Mouse (Mus musculus) CH12.LX (cell line): Measurements from ENCODE around the gene Cntn1. TPM values are rescaled to one million over a fixed set of nuclear protein-coding genes. Genes with fewer than 3 reads are reported as not detected.

Source experiments
- DNase-seq: peaks from one replicate; pipeline ENCODE4 v3.0.0-alpha.2; 2013; ENCODE audit errors: extremely low read depth
- H3K27ac ChIP-seq: 2 replicates; pipeline ENCODE4 v1.5.1; 2012; ENCODE audit warnings: low read depth, mild to moderate bottlenecking, control low read depth, moderate library complexity; ENCODE audit not compliant: insufficient read depth
- H3K27me3 ChIP-seq: replicated peaks from 2 replicates; pipeline ENCODE3; 2012; ENCODE audit warnings: inconsistent platforms
- H3K36me3 ChIP-seq, 2 experiments: replicated peaks in 1 of 2; 2 replicates each; pipeline versions ENCODE3 to v1.6.1; 2012; ENCODE audit warnings: inconsistent platforms in 1 of 2, low read length in 1 of 2, mild to moderate bottlenecking in 1 of 2, mixed read lengths in 1 of 2, moderate library complexity in 1 of 2; ENCODE audit not compliant: control insufficient read depth in 1 of 2, insufficient read depth in 1 of 2
- H3K4me1 ChIP-seq, 2 experiments: 2 replicates each; pipeline ENCODE4 v1.6.1; 2012; ENCODE audit warnings: inconsistent platforms in 1 of 2, moderate library complexity in 1 of 2; ENCODE audit not compliant: insufficient read depth in 2 of 2, control insufficient read depth in 1 of 2
- H3K4me2 ChIP-seq: 2 replicates; pipeline ENCODE4 v1.6.1; 2012; ENCODE audit warnings: low read depth, mild to moderate bottlenecking, control low read depth; ENCODE audit not compliant: poor library complexity, insufficient read depth, severe bottlenecking
- H3K4me3 ChIP-seq, 3 experiments: fragments of 150-350 bp in 1 of 3; sonication (generic) in 1 of 3; replicated peaks in 1 of 3; 2 replicates each; pipeline versions ENCODE3 to v1.5.1; 2011 to 2012; ENCODE audit warnings: low read depth in 2 of 3, low read length in 2 of 3, mild to moderate bottlenecking in 2 of 3, moderate library complexity in 2 of 3, control low read depth in 1 of 3, improper control_type of control experiment in 1 of 3, inconsistent platforms in 1 of 3, mixed read lengths in 1 of 3; ENCODE audit not compliant: poor library complexity in 1 of 3
- H3K79me2 ChIP-seq: replicated peaks from 2 replicates; pipeline ENCODE4 v1.6.1; 2012; ENCODE audit warnings: mild to moderate bottlenecking, moderate library complexity; ENCODE audit not compliant: control insufficient read depth, poor library complexity, insufficient read depth, severe bottlenecking; ENCODE audit errors: extremely low read depth
- H3K9ac ChIP-seq: 2 replicates; pipeline ENCODE4 v1.6.1; 2012; ENCODE audit warnings: low read depth, mild to moderate bottlenecking, control low read depth, moderate library complexity; ENCODE audit not compliant: insufficient read depth
- H3K9me3 ChIP-seq: replicated peaks from 2 replicates; pipeline ENCODE3; 2012; ENCODE audit warnings: low read length, inconsistent platforms, mixed read lengths
- CHD2 ChIP-seq: IDR thresholded peaks from 2 replicates; pipeline ENCODE4 v1.6.1; 2011; ENCODE audit warnings: low read length, improper control_type of control experiment
- CTCF ChIP-seq, 2 experiments: IDR thresholded peaks in 1 of 2; conservative IDR thresholded peaks in 1 of 2; 2 replicates each; pipeline ENCODE4 v1.5.1; 2011 to 2012; ENCODE audit warnings: low read depth in 2 of 2, low read length in 2 of 2, improper control_type of control experiment in 1 of 2, inconsistent platforms in 1 of 2, mild to moderate bottlenecking in 1 of 2, moderate library complexity in 1 of 2
- IRF4 ChIP-seq: IDR thresholded peaks from 2 replicates; pipeline ENCODE4 v1.6.1; 2014; ENCODE audit warnings: low read depth, mild to moderate bottlenecking, inconsistent platforms, low read length, improper control_type of control experiment
- KAT2A ChIP-seq: IDR thresholded peaks from 2 replicates; pipeline ENCODE4 v1.6.1; 2012; ENCODE audit warnings: low read length, improper control_type of control experiment, inconsistent platforms; ENCODE audit not compliant: insufficient replicate concordance
- MAFK ChIP-seq: IDR thresholded peaks from 2 replicates; pipeline ENCODE4 v1.6.1; 2011; ENCODE audit warnings: low read length, improper control_type of control experiment; ENCODE audit not compliant: insufficient replicate concordance
- MEF2A ChIP-seq: IDR thresholded peaks from 2 replicates; pipeline ENCODE4 v1.6.1; 2014; ENCODE audit warnings: low read depth, mild to moderate bottlenecking, inconsistent platforms, low read length, improper control_type of control experiment, borderline replicate concordance
- MXI1 ChIP-seq: IDR thresholded peaks from 2 replicates; pipeline ENCODE4 v1.6.1; 2011; ENCODE audit warnings: mild to moderate bottlenecking, low read depth, low read length, improper control_type of control experiment
- MYC ChIP-seq: IDR thresholded peaks from 2 replicates; pipeline ENCODE4 v1.6.1; 2011; ENCODE audit warnings: low read depth, mild to moderate bottlenecking, improper control_type of control experiment, low read length
- NELFE ChIP-seq: IDR thresholded peaks from 2 replicates; pipeline ENCODE4 v1.6.1; 2011; ENCODE audit warnings: low read depth, low read length, improper control_type of control experiment
- POLR2A ChIP-seq: IDR thresholded peaks from 2 replicates; pipeline ENCODE4 v1.6.1; 2011; ENCODE audit warnings: low read depth, mild to moderate bottlenecking, improper control_type of control experiment, low read length
- RAD21 ChIP-seq: IDR thresholded peaks from 2 replicates; pipeline ENCODE4 v1.6.1; 2011; ENCODE audit warnings: low read depth, mild to moderate bottlenecking, low read length, improper control_type of control experiment, moderate library complexity
- RCOR1 ChIP-seq: conservative IDR thresholded peaks from 2 replicates; pipeline ENCODE4 v1.6.1; 2012; ENCODE audit warnings: low read depth, mild to moderate bottlenecking, inconsistent platforms, low read length, improper control_type of control experiment
- SIN3A ChIP-seq: IDR thresholded peaks from 2 replicates; pipeline ENCODE4 v1.6.1; 2012; ENCODE audit warnings: low read length, improper control_type of control experiment, inconsistent platforms
- SMC3 ChIP-seq: IDR thresholded peaks from 2 replicates; pipeline ENCODE4 v1.6.1; 2011; ENCODE audit warnings: low read depth, low read length, improper control_type of control experiment
- TBP ChIP-seq: conservative IDR thresholded peaks from 2 replicates; pipeline ENCODE4 v1.6.1; 2011; ENCODE audit warnings: low read depth, low read length, improper control_type of control experiment
- USF2 ChIP-seq: conservative IDR thresholded peaks from 2 replicates; pipeline ENCODE4 v1.6.1; 2011; ENCODE audit warnings: low read depth, low read length, improper control_type of control experiment
- ZKSCAN1 ChIP-seq: IDR thresholded peaks from 2 replicates; pipeline ENCODE4 v1.6.1; 2012; ENCODE audit warnings: low read depth, inconsistent platforms, low read length, improper control_type of control experiment, borderline replicate concordance
- dilution Hi-C: fragments of 300-500 bp; cut with MboI; formaldehyde crosslinking; loops from 2 replicates; pipeline ENCODE4 v1.14.3; 2020; ENCODE audit warnings: low sequenced_read_pairs; ENCODE audit not compliant: extremely low pct_unique_long_range_greater_than_20kb, extremely low pct_ligation_motif_present
- in situ Hi-C: fragments of 300-500 bp; cut with MboI; formaldehyde crosslinking; loops from 3 replicates; pipeline ENCODE4 v1.14.3; 2019; ENCODE audit warnings: low sequenced_read_pairs, low pct_ligation_motif_present, low pct_unique_long_range_greater_than_20kb, mixed read lengths
- polyA plus RNA-seq: library from polyadenylated mRNA; unstranded; fragments of >175 nt; gene quantifications from 2 replicates; pipeline ENCODE4 v1.2.1, GENCODE M21; 2012; ENCODE audit warnings: low read depth; ENCODE audit not compliant: insufficient read length
- total RNA-seq, 2 experiments: library from RNA; depleted of rRNA; stranded (reverse); fragments of 300-350 nt in 1 of 2; fragments of >200 nt in 1 of 2; gene quantifications; 2 replicates each; pipeline ENCODE4 v1.2.3; 2012 to 2014

Gene Cntn1
- total and polyA plus RNA-seq, 3 experiments = 0.04 TPM; not detected in 2

- H3K9ac ChIP-seq = no peak overlapping the region
- H3K4me2 ChIP-seq = no peak overlapping the region
- DNase-seq = no peak
Measured at GRCm38 (mm10) chr15:92051353-92052132, 578 bp downstream of the Cntn1 start.

GRCm38 (mm10) chr15:92052133-92052463 lies 1.1 kb downstream of the Cntn1 start:
- no peaks in the 10 kb centered on the region for H3K27me3 ChIP-seq
- no peaks in the 10 kb centered on the region for H3K36me3 ChIP-seq
- no peaks in the 10 kb centered on the region for H3K79me2 ChIP-seq
- TF ChIP-seq MYC (no peak), MXI1 (no peak), SIN3A (no peak), TBP (no peak), USF2 (no peak), CTCF (conservative IDR thresholded peaks at IDR 0.05 in 1 of 2, IDR thresholded peaks at IDR 0.05 in 1 of 2; ENCODE audit: low read depth in 2 of 2, low read length in 2 of 2) (no peak), SMC3 (no peak), ZKSCAN1 (no peak), MAFK (no peak), RAD21 (no peak), CHD2 (no peak), MEF2A (no peak), NELFE (no peak), POLR2A (no peak), IRF4 (no peak)
- TF ChIP-seq, all 38 proteins: peak for 0
- Histone ChIP-seq H3K27ac (no peak overlapping the region), H3K9ac (no peak overlapping the region), H3K4me2 (no peak overlapping the region), H3K4me1 (no peaks in the 10 kb centered on the region), H3K4me3 (no peak overlapping the region), H3K9me3 (peaks cover 60% of the 10 kb centered on the region)
- dilution Hi-C loops = no loop called here
- in situ Hi-C loops = no loop called here
- no peak for DNase-seq

More at GRCm38 (mm10) chr15:92051353-92052132, 578 bp downstream of the Cntn1 start:
- peaks cover 63% of the 10 kb centered on the region for H3K9me3 ChIP-seq
- no peak overlapping the region for H3K27ac ChIP-seq
- no peaks in the 10 kb centered on the region for H3K27me3 ChIP-seq
- dilution Hi-C loops = no loop called here
- H3K36me3 ChIP-seq = no peaks in the 10 kb centered on the region
- TF ChIP-seq KAT2A (no peak), RCOR1 (no peak)
- TF ChIP-seq, all 38 proteins: peak for 0
- H3K4me3 ChIP-seq = no peak overlapping the region
- no peaks in the 10 kb centered on the region for H3K4me1 ChIP-seq
- no peaks in the 10 kb centered on the region for H3K79me2 ChIP-seq
- in situ Hi-C loops = no loop called here
